Mouse (Mus musculus) thymus, postnatal 0 days (tissue): ENCODE data around the gene Ftl1-ps1. TPM values are rescaled to one million over a fixed set of nuclear protein-coding genes. Genes with fewer than 3 reads are reported as not detected.

Experiments used
- DNase-seq: peaks from one replicate; pipeline ENCODE4 v3.0.0-alpha.2; 2015; ENCODE audit warnings: low spot score
- microRNA counts: library from miRNA; unstranded; fragments of <30 nt; microRNA quantifications from one replicate; lab custom pipeline; 2015
- microRNA-seq: library from miRNA; unstranded; fragments of <30 nt; microRNA quantifications from one replicate; pipeline ENCODE4, GENCODE M21; 2016; ENCODE audit warnings: borderline number of aligned reads
- polyA plus RNA-seq: library from polyadenylated mRNA; unstranded; fragments of >200 nt; fragmentation: Nextera tagmentation; extraction: Ambion mirVana; gene quantifications from 2 replicates; pipeline ENCODE4 v1.2.1, GENCODE M21; 2015

Ftl1-ps1 gene
- polyA plus RNA-seq: 73.4 and 74.5 TPM in 2 replicates

DNA sequence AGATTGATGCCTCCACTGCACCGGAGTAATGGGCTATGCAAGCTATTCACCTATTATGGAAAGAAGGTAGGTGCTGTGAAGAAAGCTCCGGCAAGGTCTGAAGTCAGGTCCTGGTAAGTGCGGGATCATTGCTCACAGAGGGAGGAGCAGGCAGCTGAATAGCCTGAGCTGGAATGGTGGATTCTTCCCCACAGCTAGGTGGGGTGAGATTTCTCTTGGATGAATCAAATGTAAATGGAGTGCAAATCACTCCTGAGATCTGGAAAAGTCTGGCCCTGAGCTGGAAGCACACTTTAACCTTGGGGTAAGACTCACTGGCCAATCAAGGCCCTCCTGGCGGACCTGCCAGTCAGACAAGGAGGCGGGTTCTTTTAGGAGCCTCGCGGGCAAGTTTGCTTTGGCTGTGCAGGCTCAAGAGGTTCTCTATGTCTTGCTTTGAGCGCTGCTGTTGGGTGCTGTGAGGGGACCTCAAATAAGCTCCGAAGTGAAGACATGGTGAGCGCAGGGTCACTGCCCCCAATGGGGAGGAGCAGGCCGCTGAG, at the start of gene Ftl1-ps1:
Gene Ftl1-ps1 (plus strand): TSS at position 397 of the 542 bp plus-strand sequence.
- no peak for DNase-seq

GRCm38 (mm10) chr13:74350435-74350906, 49.0 kb upstream of the Ftl1-ps1 start:
- no peak for DNase-seq

GRCm38 (mm10) chr13:74356491-74356890, 43.0 kb upstream of the Ftl1-ps1 start:
- no peak for DNase-seq

- no peak for DNase-seq
Measured at GRCm38 (mm10) chr13:74362218-74362617, 37.3 kb upstream of the Ftl1-ps1 start.

DNA sequence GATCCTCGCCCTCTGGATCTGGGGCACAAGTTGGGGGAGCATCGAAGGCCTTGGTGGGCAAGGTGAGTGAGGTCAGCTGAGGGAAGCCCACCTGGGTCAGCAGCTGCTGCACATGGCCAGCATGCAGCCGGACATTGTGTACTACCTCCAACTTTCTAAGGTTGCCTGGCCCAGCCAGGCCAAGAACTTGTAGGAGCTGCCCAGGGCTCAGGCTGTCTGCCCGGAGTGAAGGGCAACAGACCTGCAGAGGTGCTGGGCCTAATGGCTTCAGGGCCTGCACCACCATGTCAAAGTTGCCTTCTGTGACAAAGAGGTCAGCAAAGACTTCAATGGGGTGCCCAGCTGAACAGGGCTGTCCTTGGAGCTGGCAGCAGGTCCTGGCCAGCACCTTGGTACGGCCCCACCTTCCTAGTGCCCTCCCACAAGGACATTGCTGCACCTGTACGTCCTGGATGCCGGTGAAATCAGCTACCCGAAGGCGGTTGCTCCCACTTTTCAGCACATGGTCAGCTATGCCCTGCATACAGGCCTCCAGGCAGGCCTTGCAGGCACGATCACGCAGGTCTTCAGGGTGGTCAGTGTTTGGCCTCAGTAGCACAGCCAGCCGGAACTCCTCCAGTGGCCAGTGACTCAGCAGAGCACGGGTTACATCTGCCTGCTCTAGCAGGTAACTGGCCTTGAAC, 36.2 kb upstream of the Ftl1-ps1 start:
- no peak for DNase-seq

DNA sequence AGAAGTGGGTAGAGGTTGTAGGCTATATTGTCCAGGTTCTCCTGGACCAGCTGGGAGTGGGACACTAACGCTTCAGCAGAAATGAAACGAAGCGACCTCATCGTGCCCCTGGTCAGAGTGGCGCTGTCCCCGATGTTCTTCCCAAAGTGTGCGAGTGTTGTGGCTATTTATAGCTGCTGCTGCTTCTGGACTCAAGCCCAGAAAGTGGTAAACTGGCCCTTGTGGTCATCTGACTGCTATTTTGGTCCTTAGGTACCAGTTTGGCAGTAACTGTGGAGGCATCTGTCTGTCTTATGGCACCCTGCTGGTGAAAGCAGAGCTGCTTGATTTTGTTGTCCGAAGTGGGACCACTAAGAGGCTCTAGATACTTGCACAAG, 35.6 kb upstream of the Ftl1-ps1 start, which contains the start of gene Lrrc14b:
Gene Lrrc14b (minus strand): TSS at position 147 of the 377 bp plus-strand sequence.
- DNase-seq: no peak

GRCm38 (mm10) chr13:74381533-74382276, 17.8 kb upstream of the Ftl1-ps1 start:
- DNase-seq: no peak

- no peak for DNase-seq
Measured at GRCm38 (mm10) chr13:74382289-74382688, 17.2 kb upstream of the Ftl1-ps1 start.

- DNase-seq: no peak
Measured at GRCm38 (mm10) chr13:74389730-74390129, 9.8 kb upstream of the Ftl1-ps1 start.

- peak; percentile 71 for DNase-seq
Measured at GRCm38 (mm10) chr13:74390371-74390990, 9.0 kb upstream of the Ftl1-ps1 start, which contains the start of gene Zfp72. Zfp72 (minus strand) TSS chr13:74390836.

GRCm38 (mm10) chr13:74391156-74391555, 8.3 kb upstream of the Ftl1-ps1 start:
- DNase-seq: no peak

DNA sequence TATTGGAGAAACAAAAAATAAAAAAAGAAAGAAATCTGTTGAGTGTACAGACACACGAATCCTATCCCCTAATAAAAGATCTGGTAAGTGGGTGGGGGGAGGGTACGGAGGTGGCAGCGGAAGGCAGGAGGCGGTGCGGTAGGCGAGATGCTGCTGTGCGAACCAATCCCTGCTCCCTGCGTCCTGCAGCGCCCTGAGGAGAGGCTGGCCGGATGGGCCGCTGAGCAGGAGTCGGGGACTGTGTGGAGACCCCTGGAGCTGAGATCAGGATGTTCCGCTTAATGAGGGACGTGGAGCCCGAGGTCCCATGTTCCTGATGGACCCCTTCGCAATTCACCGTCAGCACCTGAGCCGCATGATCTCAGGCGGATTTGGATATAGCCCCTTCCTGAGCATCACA, 40.4 kb downstream of the Ftl1-ps1 start:
- no peak for DNase-seq

MicroRNAs within 50 kb of the gene (microRNA counts, 519-probe panel; counts per million panel counts)
- microRNA mmu-miR-692 (lab: Ali Mortazavi, UCI): 473 counts per million, percentile 71 among the panel's probes with 10 or more counts

Small RNA genes lying within 50 kb of the gene (microRNA-seq; reads per million reads assigned to microRNA genes)
- not detected for gene Mir692-3

Other genes with a start within 250 kb of the Ftl1-ps1 start
- 55.6 and 62.2 TPM in 2 replicates for gene Exoc3, start 191.0 kb upstream of the Ftl1-ps1 start, polyA plus RNA-seq
- 0.08 and 0.18 TPM in 2 replicates for gene Ahrr, start 107.4 kb upstream of the Ftl1-ps1 start, polyA plus RNA-seq
- 174 and 185 TPM in 2 replicates for gene Pdcd6, start 82.1 kb upstream of the Ftl1-ps1 start, polyA plus RNA-seq
- gene Sdha, start 49.4 kb upstream of the Ftl1-ps1 start, polyA plus RNA-seq: 215 and 222 TPM in 2 replicates
- 34.5 and 38.2 TPM in 2 replicates for gene Ccdc127, start 49.4 kb upstream of the Ftl1-ps1 start, polyA plus RNA-seq
- not detected in 2 replicates for gene Lrrc14b, start 35.7 kb upstream of the Ftl1-ps1 start, polyA plus RNA-seq
- 2.2 and 2.7 TPM in 2 replicates for gene Zfp72, start 8.9 kb upstream of the Ftl1-ps1 start, polyA plus RNA-seq
- 16.4 and 16.9 TPM in 2 replicates for gene Zfp825, start 94.3 kb downstream of the Ftl1-ps1 start, polyA plus RNA-seq
- gene Erap1, start 239.9 kb downstream of the Ftl1-ps1 start, polyA plus RNA-seq: 57.8 and 58.9 TPM in 2 replicates